Mouse (Mus musculus): ENCODE results near the gene Calm4. TPM values are rescaled to one million over a fixed set of nuclear protein-coding genes. Genes with fewer than 3 reads are reported as not detected.
A peak's percentile ranks its signal among the peaks of the same experiment; 100 is the strongest.

Gene Calm4
- polyA plus RNA-seq, 1 experiment from 2014 or later: not detected

- 87% methylated on average over 14 of the region's 14 CpGs for WGBS
- DNase-seq (no peak), ATAC-seq (ENCODE audit: low FRiP score, low TSS enrichment) (no peak)
- H3K4me3 ChIP-seq (replicated peaks; ENCODE audit: low read depth, low read length): no peak overlapping the region
- H3K27me3 ChIP-seq (ENCODE audit: control insufficient read depth, insufficient read depth, low read length): no peaks in the 10 kb centered on the region
- H3K4me1 ChIP-seq (ENCODE audit: control insufficient read depth, insufficient read depth, low read length): no peaks in the 10 kb centered on the region
- H3K36me3 ChIP-seq (ENCODE audit: control insufficient read depth, insufficient read depth, low read length): no peaks in the 10 kb centered on the region
- no peak overlapping the region for H3K4me2 ChIP-seq (ENCODE audit: low read length)
- no peak overlapping the region for H3K27ac ChIP-seq (replicated peaks; ENCODE audit: low read depth, low read length)
- no peak overlapping the region for H3K9ac ChIP-seq (replicated peaks; ENCODE audit: low read length)
- H3K9me3 ChIP-seq (ENCODE audit: control insufficient read depth, low read length): no peaks in the 10 kb centered on the region
Measured at GRCm38 (mm10) chr13:3865648-3866354, 28.2 kb downstream of the Calm4 start.

- Histone ChIP-seq H3K4me2 (ENCODE audit: low read length) (no peak overlapping the region), H3K4me1 (ENCODE audit: control insufficient read depth, insufficient read depth, low read length) (no peaks in the 10 kb centered on the region), H3K4me3 (replicated peaks; ENCODE audit: low read depth, low read length) (no peak overlapping the region), H3K36me3 (ENCODE audit: control insufficient read depth, insufficient read depth, low read length) (no peaks in the 10 kb centered on the region), H3K27ac (replicated peaks; ENCODE audit: low read depth, low read length) (no peak overlapping the region), H3K9me3 (ENCODE audit: control insufficient read depth, low read length) (no peaks in the 10 kb centered on the region), H3K27me3 (ENCODE audit: control insufficient read depth, insufficient read depth, low read length) (no peaks in the 10 kb centered on the region), H3K9ac (replicated peaks; ENCODE audit: low read length) (no peak overlapping the region)
- 87% methylated on average over 8 of the region's 8 CpGs for WGBS
- no peak for DNase-seq
- ATAC-seq (ENCODE audit: low FRiP score, low TSS enrichment): no peak
Measured at GRCm38 (mm10) chr13:3866355-3867052, 28.9 kb downstream of the Calm4 start.

GRCm38 (mm10) chr13:3867158-3867557 is 29.6 kb downstream of the Calm4 start:
- Histone ChIP-seq H3K27me3 (ENCODE audit: control insufficient read depth, insufficient read depth, low read length) (no peaks in the 10 kb centered on the region), H3K4me1 (ENCODE audit: control insufficient read depth, insufficient read depth, low read length) (no peaks in the 10 kb centered on the region), H3K9ac (replicated peaks; ENCODE audit: low read length) (no peak overlapping the region), H3K27ac (replicated peaks; ENCODE audit: low read depth, low read length) (no peak overlapping the region), H3K9me3 (ENCODE audit: control insufficient read depth, low read length) (no peaks in the 10 kb centered on the region), H3K4me3 (replicated peaks; ENCODE audit: low read depth, low read length) (no peak overlapping the region), H3K4me2 (ENCODE audit: low read length) (no peak overlapping the region), H3K36me3 (ENCODE audit: control insufficient read depth, insufficient read depth, low read length) (no peaks in the 10 kb centered on the region)
- 91% methylated on average over 6 of the region's 6 CpGs for WGBS
- DNase-seq (no peak), ATAC-seq (ENCODE audit: low FRiP score, low TSS enrichment) (no peak)

- Histone ChIP-seq H3K36me3 (ENCODE audit: control insufficient read depth, insufficient read depth, low read length) (no peaks in the 10 kb centered on the region), H3K9me3 (ENCODE audit: control insufficient read depth, low read length) (no peaks in the 10 kb centered on the region), H3K9ac (replicated peaks; ENCODE audit: low read length) (no peak overlapping the region), H3K4me1 (ENCODE audit: control insufficient read depth, insufficient read depth, low read length) (no peaks in the 10 kb centered on the region), H3K27ac (replicated peaks; ENCODE audit: low read depth, low read length) (no peak overlapping the region), H3K27me3 (ENCODE audit: control insufficient read depth, insufficient read depth, low read length) (no peaks in the 10 kb centered on the region), H3K4me2 (ENCODE audit: low read length) (no peak overlapping the region), H3K4me3 (replicated peaks; ENCODE audit: low read depth, low read length) (no peak overlapping the region)
- no peak for ATAC-seq (ENCODE audit: low FRiP score, low TSS enrichment)
- DNase-seq: no peak
Measured at GRCm38 (mm10) chr13:3869901-3870300, 32.3 kb downstream of the Calm4 start.

- WGBS: 92% methylated on average over 4 of the region's 4 CpGs
- Histone ChIP-seq H3K4me2 (ENCODE audit: low read length) (no peak overlapping the region), H3K36me3 (ENCODE audit: control insufficient read depth, insufficient read depth, low read length) (no peaks in the 10 kb centered on the region), H3K4me3 (replicated peaks; ENCODE audit: low read depth, low read length) (no peak overlapping the region), H3K9ac (replicated peaks; ENCODE audit: low read length) (no peak overlapping the region), H3K9me3 (ENCODE audit: control insufficient read depth, low read length) (no peaks in the 10 kb centered on the region), H3K27ac (replicated peaks; ENCODE audit: low read depth, low read length) (no peak overlapping the region), H3K27me3 (ENCODE audit: control insufficient read depth, insufficient read depth, low read length) (no peaks in the 10 kb centered on the region), H3K4me1 (ENCODE audit: control insufficient read depth, insufficient read depth, low read length) (no peaks in the 10 kb centered on the region)
- no peak for ATAC-seq (ENCODE audit: low FRiP score, low TSS enrichment)
- DNase-seq: no peak
Measured at GRCm38 (mm10) chr13:3872832-3873231, 35.3 kb downstream of the Calm4 start.

GRCm38 (mm10) chr13:3876448-3876847 is 38.9 kb downstream of the Calm4 start:
- ATAC-seq (ENCODE audit: low FRiP score, low TSS enrichment) (no peak), DNase-seq (no peak)
- 83% methylated on average over 6 of the region's 6 CpGs for WGBS
- H3K9me3 ChIP-seq (ENCODE audit: control insufficient read depth, low read length): no peaks in the 10 kb centered on the region
- no peak overlapping the region for H3K27ac ChIP-seq (replicated peaks; ENCODE audit: low read depth, low read length)
- no peaks in the 10 kb centered on the region for H3K27me3 ChIP-seq (ENCODE audit: control insufficient read depth, insufficient read depth, low read length)
- H3K4me2 ChIP-seq (ENCODE audit: low read length): no peak overlapping the region
- no peak overlapping the region for H3K4me3 ChIP-seq (replicated peaks; ENCODE audit: low read depth, low read length)
- H3K36me3 ChIP-seq (ENCODE audit: control insufficient read depth, insufficient read depth, low read length): 0 out of 2 replicates have a peak, but pooled peaks cover 2% of the 10 kb centered on the region
- no peaks in the 10 kb centered on the region for H3K4me1 ChIP-seq (ENCODE audit: control insufficient read depth, insufficient read depth, low read length)
- no peak overlapping the region for H3K9ac ChIP-seq (replicated peaks; ENCODE audit: low read length)

- no peak overlapping the region for H3K27ac ChIP-seq (replicated peaks; ENCODE audit: low read depth, low read length)
- 73% methylated on average over 6 of the region's 6 CpGs for WGBS
- DNase-seq (no peak), ATAC-seq (ENCODE audit: low FRiP score, low TSS enrichment) (0 out of 2 replicates have a peak, but pooled peaks have one; percentile 43)
- 0 out of 2 replicates have a peak, but pooled peaks cover 4% of the 10 kb centered on the region for H3K36me3 ChIP-seq (ENCODE audit: control insufficient read depth, insufficient read depth, low read length)
- H3K4me2 ChIP-seq (ENCODE audit: low read length): no peak overlapping the region
- H3K9ac ChIP-seq (replicated peaks; ENCODE audit: low read length): no peak overlapping the region
- H3K27me3 ChIP-seq (ENCODE audit: control insufficient read depth, insufficient read depth, low read length): no peaks in the 10 kb centered on the region
- H3K4me1 ChIP-seq (ENCODE audit: control insufficient read depth, insufficient read depth, low read length): no peaks in the 10 kb centered on the region
- H3K9me3 ChIP-seq (ENCODE audit: control insufficient read depth, low read length): no peaks in the 10 kb centered on the region
- no peak overlapping the region for H3K4me3 ChIP-seq (replicated peaks; ENCODE audit: low read depth, low read length)
Measured at GRCm38 (mm10) chr13:3877185-3877584, 39.6 kb downstream of the Calm4 start.

GRCm38 (mm10) chr13:3877679-3878220 is 40.2 kb downstream of the Calm4 start:
- ATAC-seq (ENCODE audit: low FRiP score, low TSS enrichment) (no peak), DNase-seq (no peak)
- no peaks in the 10 kb centered on the region for H3K9me3 ChIP-seq (ENCODE audit: control insufficient read depth, low read length)
- H3K4me2 ChIP-seq (ENCODE audit: low read length): no peak overlapping the region
- H3K9ac ChIP-seq (replicated peaks; ENCODE audit: low read length): no peak overlapping the region
- no peaks in the 10 kb centered on the region for H3K27me3 ChIP-seq (ENCODE audit: control insufficient read depth, insufficient read depth, low read length)
- H3K27ac ChIP-seq (replicated peaks; ENCODE audit: low read depth, low read length): no peak overlapping the region
- no peak overlapping the region for H3K4me3 ChIP-seq (replicated peaks; ENCODE audit: low read depth, low read length)
- H3K36me3 ChIP-seq (ENCODE audit: control insufficient read depth, insufficient read depth, low read length): 0 out of 2 replicates have a peak, but pooled peaks cover 5% of the 10 kb centered on the region
- 49% methylated on average over 4 of the region's 4 CpGs for WGBS
- no peaks in the 10 kb centered on the region for H3K4me1 ChIP-seq (ENCODE audit: control insufficient read depth, insufficient read depth, low read length)

Measured in midbrain, embryonic 14.5 days (tissue).